Mouse (Mus musculus) cerebellum, adult 18-20 months (tissue): ENCODE data around the gene Sorcs3.

ENCODE experiments used
- DNase-seq, 2 experiments: peaks; one replicate each; pipeline ENCODE4 v3.0.0; 2021

Gene Sorcs3

DNA sequence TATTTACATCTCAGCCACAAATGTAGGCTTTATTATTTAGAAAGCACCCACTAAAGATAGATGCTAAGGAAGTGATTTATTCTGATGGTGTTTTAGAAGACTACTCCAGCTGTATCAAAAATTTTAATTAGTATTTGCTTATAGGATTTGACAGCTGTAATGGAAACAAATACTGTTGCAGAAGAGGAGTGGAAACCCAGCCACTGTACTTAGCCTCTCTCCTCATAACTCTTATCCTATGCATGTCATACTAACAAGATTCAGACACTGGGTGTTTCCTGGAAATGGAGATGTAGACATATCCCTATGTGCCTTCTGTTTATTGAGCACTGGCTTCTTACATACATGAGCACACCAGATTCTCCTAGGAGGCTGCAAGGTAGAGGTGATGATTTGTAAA lies 338.5 kb downstream of the Sorcs3 start:
- DNase-seq, result no peak

DNA sequence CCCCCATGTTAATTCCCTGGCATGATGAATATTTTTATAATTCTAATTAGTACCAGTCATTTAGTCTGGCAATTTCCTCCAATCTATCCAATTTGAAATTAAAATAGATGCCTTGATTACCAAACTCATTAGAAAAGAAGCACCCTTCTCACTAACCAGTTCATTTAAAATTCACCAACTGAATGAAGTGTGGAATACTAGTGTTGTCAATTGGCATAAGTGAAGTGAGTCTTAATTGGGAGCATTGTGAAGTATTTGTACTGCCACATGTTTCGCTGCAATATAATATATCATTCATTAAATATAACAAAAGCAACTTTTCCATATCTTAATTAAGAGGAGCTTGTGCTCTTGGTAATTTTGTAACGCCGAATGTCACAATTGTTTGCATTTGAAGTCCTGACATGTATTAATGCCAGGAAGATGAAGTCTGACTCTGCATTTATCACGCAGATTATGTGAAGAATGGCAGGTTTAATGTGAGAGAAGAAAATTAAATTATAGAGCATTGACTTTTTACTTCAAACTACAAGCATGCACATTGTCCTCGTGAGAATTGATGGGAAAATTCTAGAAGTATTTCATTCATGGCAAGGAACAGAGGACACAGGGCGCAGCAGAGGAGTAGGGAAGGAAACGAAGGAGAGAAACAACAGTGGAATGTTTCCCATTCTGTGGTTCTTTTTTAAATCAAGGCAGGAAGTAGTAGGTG lies 339.8 kb downstream of the Sorcs3 start:
- DNase-seq, result no peak

DNA sequence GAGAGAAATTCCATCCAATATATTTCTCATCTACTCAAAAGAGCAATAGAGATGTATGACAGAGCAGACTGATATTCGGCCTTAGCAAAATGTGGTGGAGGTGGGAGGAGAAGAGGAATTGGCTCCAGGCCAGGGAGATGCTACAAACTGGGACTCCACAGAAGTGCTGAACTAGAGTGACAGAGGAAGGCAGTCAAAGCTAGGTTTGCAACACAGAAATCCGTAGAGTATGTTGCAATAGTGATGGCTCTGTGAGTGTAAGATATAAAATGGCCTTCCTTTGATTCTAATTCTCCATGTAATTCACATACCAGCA lies 340.3 kb downstream of the Sorcs3 start:
- no peak for DNase-seq

DNA sequence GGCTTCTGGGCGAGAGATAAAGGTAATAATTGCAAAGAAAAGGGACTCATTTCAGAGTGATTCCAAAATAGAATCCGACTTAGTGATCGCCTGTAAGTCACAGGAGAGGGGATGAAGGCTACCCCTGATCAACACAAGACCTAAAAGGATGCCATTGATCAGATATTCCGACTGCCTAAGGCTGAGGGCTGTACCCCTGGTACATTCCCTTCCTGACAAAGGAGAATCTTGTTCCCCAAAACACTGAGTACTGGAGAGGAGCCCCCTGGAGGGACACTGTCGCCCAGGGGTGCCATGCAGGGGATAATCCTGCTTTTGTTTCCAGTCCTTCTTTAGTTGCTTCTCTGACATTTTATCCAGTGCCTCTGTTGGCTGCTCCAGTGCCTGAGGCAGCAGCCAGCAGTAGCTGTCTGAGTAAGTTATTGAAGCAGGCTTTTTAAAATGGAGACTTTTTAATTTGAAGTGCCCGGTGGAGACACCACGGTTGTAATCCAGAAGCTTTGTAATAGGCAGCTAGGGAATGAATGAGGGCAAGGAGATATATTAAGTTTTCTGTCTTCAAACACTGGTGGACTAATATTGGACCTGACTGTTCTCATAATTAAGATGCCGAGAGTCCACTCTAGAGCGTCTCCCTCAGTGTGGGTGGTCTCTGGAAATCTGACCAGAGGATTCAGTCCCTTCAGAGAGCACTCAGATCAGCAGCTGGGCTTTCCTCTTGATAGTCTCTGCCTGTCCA lies 342.5 kb downstream of the Sorcs3 start:
- DNase-seq, result no peak

DNA sequence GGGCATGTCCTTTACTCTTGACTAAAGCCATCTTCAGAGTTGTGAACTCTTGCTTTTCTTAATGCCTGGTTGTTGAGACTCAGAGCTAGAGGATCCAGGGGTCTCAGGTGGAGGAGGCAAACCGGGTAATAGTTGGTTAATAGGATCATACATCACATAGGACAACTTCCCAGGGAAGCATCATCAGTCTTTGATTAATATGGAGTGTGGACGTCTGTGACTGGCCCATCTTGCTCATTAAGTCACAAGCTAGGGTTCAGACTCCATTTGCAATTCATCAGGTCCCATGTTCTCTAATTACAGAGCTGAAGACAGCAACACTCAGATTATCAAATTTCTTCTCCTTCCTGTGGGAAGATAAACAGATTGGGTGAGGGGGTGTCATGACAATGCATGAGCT lies 353.6 kb downstream of the Sorcs3 start:
- no peak for DNase-seq

DNA sequence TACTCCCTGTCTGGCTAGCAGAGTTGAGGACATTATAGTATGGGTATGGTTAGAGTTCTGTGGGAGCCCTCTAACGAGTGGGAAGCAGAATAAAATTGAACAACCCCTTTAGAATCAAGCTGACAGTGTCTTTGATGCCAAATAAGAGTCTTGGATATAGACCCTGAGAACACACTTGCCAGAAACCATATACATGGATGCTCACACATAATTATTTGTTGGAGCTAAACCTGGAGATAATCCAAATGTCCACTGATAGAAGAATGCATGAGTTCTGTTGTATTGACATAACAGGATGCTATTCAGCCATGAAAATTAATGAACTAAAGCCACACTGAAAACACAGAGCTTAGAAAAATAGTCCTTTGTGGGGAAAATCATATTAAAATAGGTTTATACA lies 369.9 kb downstream of the Sorcs3 start:
- DNase-seq, result no peak

DNA sequence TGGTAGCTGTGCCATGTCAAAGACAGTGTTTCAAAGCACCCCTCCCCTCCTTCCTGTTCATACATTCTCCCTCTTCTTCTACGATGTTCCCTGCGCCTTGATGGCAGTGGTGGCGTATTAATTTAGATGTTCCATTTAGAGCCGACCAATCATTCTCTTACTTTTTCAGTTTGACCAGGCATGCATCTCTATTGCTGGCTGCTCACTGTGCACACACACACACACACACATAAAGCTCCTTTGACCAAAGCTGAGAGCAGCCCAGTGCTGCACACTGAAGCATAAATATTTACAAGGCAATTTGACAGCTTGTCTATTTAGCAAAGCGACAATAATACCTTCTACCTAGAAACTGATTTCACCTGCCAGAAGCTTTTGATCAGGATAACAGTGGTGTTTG lies 371.3 kb downstream of the Sorcs3 start:
- no peak for DNase-seq

DNA sequence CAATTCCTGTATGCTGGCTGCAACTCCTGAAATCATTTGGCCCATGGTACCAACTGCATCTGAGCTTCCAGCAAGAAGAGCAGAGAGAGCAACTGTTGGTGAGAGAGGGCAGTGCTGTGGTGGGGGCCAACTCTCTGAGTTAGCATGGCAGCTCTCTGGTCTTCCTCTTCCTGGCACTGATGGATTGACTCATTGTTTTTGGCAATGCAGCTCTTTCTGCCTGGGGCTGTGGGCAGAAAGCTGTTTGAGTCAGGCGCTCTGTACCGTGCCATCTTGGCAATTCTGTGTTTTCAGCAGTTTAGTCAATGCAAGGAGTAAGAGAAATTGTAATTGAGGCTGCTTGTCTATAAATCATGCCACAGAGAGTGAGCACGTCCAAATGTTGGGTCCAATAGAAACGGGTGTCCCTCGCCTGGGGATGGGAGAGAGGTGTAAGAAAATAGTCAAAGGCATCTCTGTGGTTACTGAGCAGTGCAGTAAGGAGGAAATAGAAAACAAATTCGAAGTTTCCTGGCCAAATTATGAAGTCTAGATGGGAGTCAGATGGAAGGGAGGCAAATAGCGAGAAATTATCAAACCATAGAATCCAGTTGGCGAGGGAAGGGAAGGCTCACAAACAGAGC lies 379.2 kb downstream of the Sorcs3 start:
- no peak for DNase-seq

DNA sequence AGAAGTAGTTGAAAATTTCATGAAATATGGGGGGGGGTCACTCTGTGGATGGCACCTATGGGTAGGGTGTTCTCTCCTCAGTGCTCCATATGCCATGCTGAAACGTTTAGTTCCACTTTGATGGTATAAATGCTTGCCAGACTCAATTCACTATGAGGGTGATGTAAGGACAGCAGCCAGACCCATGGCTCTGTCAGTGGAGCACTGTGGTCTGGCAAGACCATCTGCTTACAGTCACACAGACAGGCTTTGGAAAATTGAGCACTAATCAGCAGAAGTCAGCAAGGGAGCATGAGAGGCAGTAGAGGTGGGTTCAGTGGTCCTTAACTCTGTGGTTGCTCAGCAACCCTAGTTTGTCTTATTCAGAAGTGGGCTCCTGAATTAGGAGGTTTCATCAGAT lies 411.1 kb downstream of the Sorcs3 start:
- DNase-seq, result no peak

DNA sequence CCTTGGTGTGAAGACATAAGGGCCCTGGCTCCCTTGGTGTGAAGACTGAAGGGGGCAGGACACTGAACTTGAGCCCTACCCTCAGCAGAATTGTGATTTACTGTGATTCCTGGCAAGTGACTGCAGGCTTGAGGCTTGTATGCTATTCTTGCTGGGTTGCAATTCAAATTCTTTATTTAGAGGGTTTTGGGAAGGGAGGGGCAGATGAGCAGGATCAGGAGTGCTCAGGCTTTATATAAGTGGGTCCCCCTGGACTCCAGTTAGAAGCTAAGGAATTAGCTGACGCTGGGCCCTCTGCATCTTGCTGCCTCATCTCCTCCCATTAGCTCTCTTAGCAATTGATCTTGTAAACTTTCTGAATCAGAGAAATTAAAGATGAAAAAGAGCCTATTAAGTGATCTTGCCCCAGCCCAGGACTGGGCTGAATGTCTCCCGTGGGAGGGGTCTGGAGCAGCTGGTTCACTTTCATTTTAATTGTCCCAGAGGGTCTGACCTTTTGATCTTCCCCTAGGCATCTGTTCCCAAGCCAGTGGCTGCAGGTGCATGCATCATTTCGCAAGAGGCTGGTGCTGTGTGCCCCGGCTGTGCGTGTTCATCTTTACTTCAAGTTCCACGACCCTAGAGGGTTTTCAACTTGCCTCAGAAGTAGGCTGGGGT lies 425.0 kb downstream of the Sorcs3 start:
- DNase-seq, result no peak

DNA sequence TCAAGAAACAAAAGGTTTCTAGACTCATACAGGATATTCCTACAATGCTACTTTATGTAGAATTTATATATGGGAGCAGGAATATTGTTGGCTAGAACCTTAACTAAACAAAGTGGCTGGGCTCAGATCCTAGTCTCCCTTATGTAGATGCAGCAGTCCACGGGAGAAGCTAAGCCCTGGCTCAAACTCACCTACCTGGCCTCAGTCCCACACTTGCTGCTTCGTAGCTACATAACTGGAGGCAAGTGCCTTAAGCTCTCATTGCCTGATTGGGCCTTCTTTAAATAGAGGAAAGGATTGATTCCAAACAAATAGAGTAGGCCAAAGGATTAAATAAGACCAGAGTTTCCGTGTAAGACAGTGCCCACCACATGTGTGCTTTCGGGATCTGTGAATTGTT lies 436.7 kb downstream of the Sorcs3 start:
- DNase-seq, result no peak

DNA sequence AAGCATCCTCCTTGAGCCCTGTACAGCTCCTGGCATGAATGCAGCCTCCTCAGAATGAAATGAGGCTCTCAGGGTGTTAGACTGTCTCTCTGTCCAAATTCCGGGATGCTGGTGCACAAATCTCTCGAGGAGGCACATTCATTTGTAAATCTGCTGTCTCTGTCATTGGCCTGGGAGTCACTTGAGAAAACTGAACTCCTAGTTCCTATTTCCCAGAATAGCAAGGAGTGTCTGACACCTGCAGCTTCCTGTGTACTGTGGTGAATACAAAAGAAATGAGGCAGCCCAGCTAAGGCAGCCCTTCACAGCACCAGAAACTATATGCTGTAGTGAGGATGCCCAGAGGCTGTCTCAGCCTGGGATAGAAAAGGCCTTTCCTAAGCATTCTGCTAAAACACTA lies 444.1 kb downstream of the Sorcs3 start:
- DNase-seq, result no peak

DNA sequence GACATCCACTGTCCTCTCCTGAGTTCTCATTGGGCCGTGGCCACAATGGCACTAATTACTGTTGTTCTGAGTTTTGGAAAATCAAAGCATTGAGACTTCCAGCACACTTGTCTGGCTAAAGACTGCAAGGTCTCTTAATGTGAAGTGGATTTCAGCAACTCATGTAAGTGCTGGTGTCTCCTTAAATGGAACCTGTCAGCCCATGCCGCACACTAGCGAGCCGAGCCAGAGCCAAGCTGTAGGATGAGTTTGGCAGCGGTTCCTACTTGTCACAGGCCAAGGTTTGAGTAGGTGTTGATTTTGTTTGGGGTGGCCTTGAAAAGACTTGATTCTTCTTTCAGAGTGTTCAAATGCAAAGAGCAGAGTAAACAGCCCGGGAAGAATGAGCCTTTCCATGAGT lies 445.8 kb downstream of the Sorcs3 start:
- DNase-seq, result no peak

DNA sequence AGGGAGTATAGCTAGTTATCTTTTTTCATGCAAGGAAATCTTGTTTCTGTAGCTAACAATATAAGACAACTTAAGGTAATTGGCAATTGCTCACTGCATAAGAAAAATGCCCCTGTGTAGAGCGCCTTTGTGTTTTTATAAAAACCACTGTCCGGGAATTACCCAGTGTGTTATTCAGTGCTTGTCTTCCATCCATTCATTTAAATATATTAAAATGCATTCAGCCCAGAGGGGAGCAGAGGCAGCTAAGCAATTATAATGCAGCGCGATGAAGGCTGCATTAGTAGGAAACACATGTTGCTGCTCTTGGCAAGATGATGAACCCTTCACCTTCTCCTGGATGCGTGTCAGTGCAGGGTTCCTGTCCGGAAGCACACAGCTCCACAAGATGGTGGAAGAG lies 454.4 kb downstream of the Sorcs3 start:
- DNase-seq, result no peak

DNA sequence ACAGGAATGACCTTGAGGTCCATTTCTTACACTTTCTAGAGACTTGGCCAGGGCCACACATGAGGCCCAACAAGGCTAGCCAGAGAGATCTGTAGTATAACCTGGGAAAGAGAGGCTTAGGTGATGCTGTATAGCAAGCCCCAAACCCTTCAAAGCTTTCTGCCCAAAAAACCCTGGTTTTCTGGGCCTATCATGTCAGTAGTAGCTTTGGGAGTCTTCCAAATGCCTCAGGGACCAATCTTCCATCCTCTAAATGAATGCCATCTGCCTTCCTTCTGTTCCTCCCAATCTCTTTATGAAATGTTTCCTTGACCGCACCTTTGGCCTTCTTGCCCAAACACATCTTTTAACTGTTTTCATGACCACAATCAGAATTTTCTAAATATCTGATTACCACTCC lies 474.1 kb downstream of the Sorcs3 start:
- peak; percentile 3 to 8 for DNase-seq

DNA sequence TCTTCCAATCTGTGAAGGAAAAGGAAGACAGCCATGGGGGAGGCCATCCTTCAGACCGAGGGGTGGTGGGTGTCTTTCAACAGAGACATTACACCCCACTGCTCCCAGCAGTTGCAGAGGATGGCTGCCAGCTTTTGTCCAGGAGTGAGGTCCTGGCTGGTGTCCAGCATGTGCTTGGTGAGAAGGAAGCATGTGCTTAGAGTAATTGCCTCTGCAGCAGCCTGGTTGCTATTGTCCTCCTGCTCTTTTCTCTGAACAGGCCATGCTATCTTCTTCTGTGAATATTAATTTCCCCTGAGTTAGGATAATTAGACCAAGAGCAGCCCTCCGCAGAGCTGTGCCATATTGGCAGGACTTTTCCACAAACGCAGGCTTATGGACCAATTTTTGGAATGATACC lies 476.7 kb downstream of the Sorcs3 start:
- DNase-seq, result no peak

DNA sequence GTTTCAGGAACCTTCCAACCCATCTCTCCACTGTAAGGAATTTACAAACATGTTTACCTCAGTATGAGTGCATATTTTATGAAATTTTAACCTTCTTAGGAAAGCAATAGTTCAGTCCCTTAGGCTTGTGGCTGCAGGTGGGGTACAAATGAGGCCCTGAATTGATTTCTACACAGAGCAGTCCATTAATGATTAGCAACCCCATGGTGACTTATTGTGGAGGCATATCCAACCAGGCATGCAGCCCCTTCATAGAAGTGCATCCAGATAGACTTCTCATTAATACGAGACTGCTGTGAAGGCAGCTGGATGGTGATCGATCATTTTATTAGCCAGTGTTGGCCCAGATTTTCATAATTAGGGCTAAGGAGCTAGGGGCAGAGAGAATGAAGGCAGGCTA lies 480.5 kb downstream of the Sorcs3 start:
- no peak for DNase-seq

DNA sequence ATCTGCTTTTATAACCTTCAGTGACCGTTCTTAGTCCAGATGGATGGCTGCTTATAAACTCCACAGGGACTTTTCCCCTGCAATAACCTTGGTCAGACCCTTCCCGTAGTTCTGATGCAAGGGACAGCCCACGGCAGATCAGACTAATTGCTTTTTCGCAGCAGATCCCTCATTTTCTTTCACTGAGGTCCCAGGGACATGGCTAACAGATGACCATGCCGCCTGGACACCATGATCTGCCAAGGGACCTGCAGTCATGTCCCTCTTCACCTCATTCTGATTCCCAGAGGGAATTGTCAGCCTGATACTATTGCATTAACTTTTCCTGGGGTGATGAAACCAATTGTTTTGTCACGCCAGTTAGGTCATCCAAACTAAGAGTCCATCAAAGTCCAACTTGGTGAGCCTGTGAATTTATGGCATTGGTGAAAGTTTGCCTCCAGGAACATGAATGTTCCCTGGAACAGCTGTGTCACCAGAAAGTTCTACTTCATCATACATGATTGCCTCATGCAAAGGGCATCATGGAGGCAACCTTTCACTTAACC lies 494.4 kb downstream of the Sorcs3 start:
- peak; percentile 17 to 26 for DNase-seq

DNA sequence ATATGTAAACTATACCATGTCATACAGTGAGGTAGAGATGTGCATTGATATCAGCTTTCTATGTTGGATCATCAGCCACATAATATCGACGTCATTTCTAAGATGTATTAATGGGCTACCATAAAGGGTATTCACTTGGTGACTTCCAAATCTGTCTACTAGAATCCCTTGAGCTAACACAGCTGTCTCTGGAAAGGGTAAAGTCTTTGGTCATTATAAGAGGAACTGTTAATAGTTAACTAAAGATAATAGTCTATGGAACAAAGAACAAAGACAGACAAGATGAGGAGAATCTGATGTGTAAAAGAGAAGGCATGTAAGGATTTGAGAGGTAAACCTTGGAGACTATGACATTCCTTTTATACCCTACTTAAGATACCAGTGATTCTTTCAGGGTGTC lies 497.9 kb downstream of the Sorcs3 start:
- no peak for DNase-seq

DNA sequence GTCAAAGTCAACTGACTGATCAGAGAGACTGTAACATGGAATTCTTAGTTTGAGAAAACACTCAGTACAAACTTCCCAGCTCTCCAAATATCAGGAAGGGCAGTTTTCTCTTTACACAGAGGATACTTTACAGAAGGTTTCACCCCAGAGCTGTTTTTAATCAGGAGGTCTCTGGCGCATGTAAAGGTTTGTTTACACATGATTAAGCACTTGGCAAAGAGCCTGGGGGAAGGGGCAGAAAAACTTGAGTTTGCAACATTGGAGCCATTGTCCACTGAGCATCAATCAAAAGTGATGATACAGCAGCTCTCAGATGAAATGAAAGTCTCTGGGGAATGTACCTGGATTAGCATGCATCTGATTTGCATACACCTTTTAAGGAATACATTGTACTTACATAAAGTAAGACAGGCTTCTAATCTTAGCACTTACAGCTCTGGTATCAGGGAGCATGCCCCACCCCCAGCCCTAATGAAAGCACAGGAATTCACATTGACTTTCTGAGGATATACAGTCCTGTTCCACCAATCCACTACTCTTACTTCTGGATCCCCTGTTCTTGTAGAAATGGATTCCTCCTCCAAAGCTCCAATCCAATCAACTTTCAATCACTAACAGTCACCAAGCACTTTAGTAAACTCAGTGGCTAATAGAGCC lies 500.6 kb downstream of the Sorcs3 start:
- no peak for DNase-seq

DNA sequence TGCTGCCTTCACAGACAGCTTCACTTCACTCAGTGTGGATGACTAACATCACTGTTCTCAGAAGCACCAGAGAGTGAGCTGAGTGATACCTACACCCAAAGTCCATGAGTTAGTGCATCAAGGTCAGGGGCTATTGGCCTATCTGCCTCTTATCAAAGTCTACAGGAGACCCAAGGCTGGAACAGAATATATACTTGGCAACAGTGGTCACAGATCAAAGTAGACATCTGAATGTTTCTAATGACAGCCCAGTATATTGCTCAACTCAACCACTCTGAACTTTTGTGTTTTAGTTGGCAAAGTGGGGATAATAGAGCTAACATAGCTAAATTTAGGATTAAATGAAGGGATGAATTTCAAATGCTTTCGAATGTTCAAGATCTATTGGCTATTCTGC lies 501.1 kb downstream of the Sorcs3 start:
- no peak for DNase-seq

DNA sequence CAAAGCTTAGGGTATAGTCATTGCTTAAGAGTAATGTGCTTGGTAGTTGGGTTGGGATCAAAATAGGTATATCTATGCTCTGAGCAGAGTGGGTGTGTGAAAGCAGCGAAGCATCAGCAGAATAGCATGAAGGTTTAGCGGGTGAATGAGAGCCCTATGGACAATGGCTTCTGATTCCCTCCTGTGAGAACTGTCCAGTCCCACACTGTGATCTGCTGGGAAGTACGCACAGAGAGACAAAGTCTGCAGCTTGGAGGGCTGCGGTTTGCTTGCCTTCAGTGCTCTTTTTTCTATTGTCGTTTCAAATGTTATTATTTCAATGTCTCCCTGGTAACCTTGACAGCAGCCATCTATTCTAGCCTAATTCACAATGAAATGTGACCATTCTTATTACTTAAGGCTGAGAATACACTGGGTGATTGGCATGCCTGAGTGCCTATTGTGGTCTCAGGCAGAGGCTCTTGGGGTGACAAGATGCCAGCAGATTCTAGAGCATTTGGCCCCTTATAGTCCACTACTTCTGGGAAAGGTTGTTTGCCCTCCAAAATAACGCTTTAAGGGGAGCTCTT lies 520.1 kb downstream of the Sorcs3 start:
- DNase-seq, result no peak

DNA sequence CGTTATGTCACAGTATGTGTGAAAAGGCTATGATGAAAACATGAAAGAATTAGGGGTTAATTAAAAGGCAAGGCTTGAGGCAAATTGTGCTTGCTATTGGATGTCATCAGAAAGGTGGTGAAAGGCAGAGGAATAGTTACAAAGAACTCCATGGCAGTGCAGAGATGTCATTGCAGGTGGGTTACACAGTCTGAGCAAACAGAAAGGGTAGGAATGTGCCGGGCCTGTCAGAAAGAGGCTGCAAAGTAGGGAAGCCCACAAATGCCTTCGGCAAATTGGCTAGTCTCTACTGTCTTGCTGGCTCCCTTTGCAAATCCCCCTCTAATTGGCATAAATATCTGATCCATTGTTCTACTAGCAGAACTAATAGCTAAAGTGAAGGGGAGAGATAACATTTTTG lies 521.2 kb downstream of the Sorcs3 start:
- no peak for DNase-seq
